Mouse (Mus musculus) myocyte (in vitro differentiated cells): ENCODE data around the gene Sema4b.

ENCODE experiments used
- CEBPB ChIP-seq: IDR thresholded peaks from 2 replicates; pipeline ENCODE4 v1.6.1; 2011; ENCODE audit warnings: mild to moderate bottlenecking, moderate library complexity; ENCODE audit not compliant: poor library complexity, insufficient read depth, severe bottlenecking
- E2F4 ChIP-seq: IDR thresholded peaks from one replicate; pipeline ENCODE4 v1.6.1; 2011; ENCODE audit warnings: mild to moderate bottlenecking, control low read depth, moderate library complexity; ENCODE audit not compliant: insufficient read depth
- MAX ChIP-seq: IDR thresholded peaks from one replicate; pipeline ENCODE4 v1.6.1; 2011; ENCODE audit warnings: low read depth, mild to moderate bottlenecking, control low read depth
- MYOD1 ChIP-seq, 3 experiments: IDR thresholded peaks; one replicate each; pipeline ENCODE4 v1.6.1; 2011; ENCODE audit warnings: control low read depth in 2 of 3, low read depth in 2 of 3, mild to moderate bottlenecking in 2 of 3, moderate library complexity in 1 of 3; ENCODE audit not compliant: insufficient read length in 2 of 3, control insufficient read depth in 1 of 3
- MYOG ChIP-seq, 3 experiments: IDR thresholded peaks; one replicate each; pipeline ENCODE4 v1.6.1; 2011; ENCODE audit warnings: control low read depth in 2 of 3, low read depth in 2 of 3, mild to moderate bottlenecking in 2 of 3; ENCODE audit not compliant: insufficient read length in 2 of 3, control insufficient read depth in 1 of 3, insufficient read depth in 1 of 3
- POLR2A ChIP-seq: IDR thresholded peaks from one replicate; pipeline ENCODE4 v1.6.1; 2011; ENCODE audit warnings: low read depth, mild to moderate bottlenecking, control low read depth, moderate library complexity; ENCODE audit not compliant: insufficient read length
- POLR2AphosphoS2 ChIP-seq: IDR thresholded peaks from one replicate; pipeline ENCODE4 v1.6.1; 2011; ENCODE audit warnings: low read depth, control low read depth; ENCODE audit not compliant: insufficient read length
- REST ChIP-seq: IDR thresholded peaks from one replicate; pipeline ENCODE4 v1.6.1; 2011; ENCODE audit warnings: mild to moderate bottlenecking, control low read depth, moderate library complexity; ENCODE audit not compliant: insufficient read depth, insufficient read length
- TCF12 ChIP-seq: IDR thresholded peaks from one replicate; pipeline ENCODE4 v1.6.1; 2011; ENCODE audit warnings: mild to moderate bottlenecking, control low read depth; ENCODE audit not compliant: poor library complexity, insufficient read depth, severe bottlenecking
- TCF3 ChIP-seq: IDR thresholded peaks from one replicate; pipeline ENCODE4 v1.6.1; 2011; ENCODE audit warnings: low read depth, control low read depth; ENCODE audit not compliant: insufficient read length

GRCm38 (mm10) chr7:80149356-80149755 lies 37.3 kb upstream of the Sema4b start:
- no peak for TF ChIP-seq POLR2A
- TF ChIP-seq TCF12, result no peak
- no peak for TF ChIP-seq MAX
- TF ChIP-seq REST, result no peak
- no peak for TF ChIP-seq TCF3
- TF ChIP-seq MYOD1 (IDR thresholded peaks at IDR 0.05; ENCODE audit: control insufficient read depth in 1 of 3, insufficient read length in 2 of 3, low read depth in 2 of 3), result no peak
- no peak for TF ChIP-seq E2F4
- no peak for TF ChIP-seq MYOG (IDR thresholded peaks at IDR 0.05; ENCODE audit: control insufficient read depth in 1 of 3, insufficient read depth in 1 of 3, insufficient read length in 2 of 3, low read depth in 2 of 3)
- TF ChIP-seq POLR2AphosphoS2, result no peak
- no peak for TF ChIP-seq CEBPB
